Mouse (Mus musculus): ENCODE measurements around the gene Cdh4. TPM values are rescaled to one million over a fixed set of nuclear protein-coding genes. Genes with fewer than 3 reads are reported as not detected.

The Cdh4 gene
- polyA plus RNA-seq, 1 experiment from 2014 or later: 3.0 TPM

DNA sequence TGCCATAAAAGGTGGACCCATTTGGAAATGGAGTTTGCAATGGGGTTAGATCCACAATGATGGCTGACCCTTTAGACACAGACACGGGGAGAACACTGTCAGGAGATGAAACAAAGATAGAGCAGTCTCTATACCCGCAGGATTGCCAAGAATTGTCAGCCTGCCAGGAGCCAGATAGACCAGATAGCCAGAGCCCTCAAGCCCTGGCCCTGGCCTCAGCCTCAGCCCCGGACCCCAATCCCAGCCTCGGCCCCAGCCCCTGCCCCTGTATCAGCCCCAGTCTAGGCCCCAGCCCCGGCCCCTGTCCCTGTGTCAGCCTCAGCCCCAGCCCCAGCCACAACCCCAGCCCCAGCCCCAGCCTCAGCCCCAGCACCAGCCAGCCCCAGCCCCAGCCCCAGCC, 345.6 kb downstream of the Cdh4 start:
- Histone ChIP-seq H3K4me3 (ENCODE audit: low read depth, low read length) (no peak overlapping the region), H3K36me3 (ENCODE audit: control insufficient read depth, insufficient read depth) (no peaks in the 10 kb centered on the region), H3K27ac (ENCODE audit: low read depth, low read length) (no peak overlapping the region), H3K4me1 (replicated peaks; ENCODE audit: control insufficient read depth, insufficient read depth, low read length) (no peaks in the 10 kb centered on the region), H3K9ac (ENCODE audit: low read depth, low read length) (no peak overlapping the region), H3K9me3 (ENCODE audit: control insufficient read depth) (no peaks in the 10 kb centered on the region), H3K27me3 (replicated peaks; ENCODE audit: control insufficient read depth, insufficient read depth, low read length) (no peaks in the 10 kb centered on the region), H3K4me2 (replicated peaks; ENCODE audit: low read depth) (no peak overlapping the region)
- TF ChIP-seq CTCF (IDR thresholded peaks at IDR 0.05; ENCODE audit: low read depth): no peak
- 71% methylated on average over 5 of the region's 5 CpGs for WGBS
- no peak for ATAC-seq

DNA sequence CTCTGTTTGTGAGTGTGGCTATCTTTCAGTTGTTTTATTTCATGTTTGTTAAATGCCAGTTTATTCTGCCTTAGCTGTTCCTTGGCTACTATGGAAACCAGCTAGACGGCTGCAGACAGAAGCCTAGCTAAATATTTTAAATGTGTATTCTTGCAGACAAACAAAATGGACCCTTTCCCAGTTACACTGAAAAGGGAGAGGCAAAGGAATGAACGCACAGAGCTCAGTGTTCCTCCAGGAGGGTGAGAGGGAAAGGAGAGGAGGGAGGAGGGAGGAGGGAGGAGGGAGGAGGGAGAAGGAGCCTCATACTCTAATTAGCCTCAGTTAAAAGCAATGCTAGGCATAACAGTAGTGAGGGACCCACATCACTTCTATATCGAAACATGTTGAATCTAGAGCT, 348.5 kb downstream of the Cdh4 start:
- ATAC-seq: no peak
- no peak for TF ChIP-seq CTCF (IDR thresholded peaks at IDR 0.05; ENCODE audit: low read depth)
- Histone ChIP-seq H3K27me3 (replicated peaks; ENCODE audit: control insufficient read depth, insufficient read depth, low read length) (no peaks in the 10 kb centered on the region), H3K4me2 (replicated peaks; ENCODE audit: low read depth) (no peak overlapping the region), H3K9ac (ENCODE audit: low read depth, low read length) (no peak overlapping the region), H3K4me3 (ENCODE audit: low read depth, low read length) (no peak overlapping the region), H3K9me3 (ENCODE audit: control insufficient read depth) (no peaks in the 10 kb centered on the region), H3K27ac (ENCODE audit: low read depth, low read length) (no peak overlapping the region), H3K36me3 (ENCODE audit: control insufficient read depth, insufficient read depth) (no peaks in the 10 kb centered on the region), H3K4me1 (replicated peaks; ENCODE audit: control insufficient read depth, insufficient read depth, low read length) (no peaks in the 10 kb centered on the region)
- WGBS: 56% methylated on average over 3 of the region's 3 CpGs

DNA sequence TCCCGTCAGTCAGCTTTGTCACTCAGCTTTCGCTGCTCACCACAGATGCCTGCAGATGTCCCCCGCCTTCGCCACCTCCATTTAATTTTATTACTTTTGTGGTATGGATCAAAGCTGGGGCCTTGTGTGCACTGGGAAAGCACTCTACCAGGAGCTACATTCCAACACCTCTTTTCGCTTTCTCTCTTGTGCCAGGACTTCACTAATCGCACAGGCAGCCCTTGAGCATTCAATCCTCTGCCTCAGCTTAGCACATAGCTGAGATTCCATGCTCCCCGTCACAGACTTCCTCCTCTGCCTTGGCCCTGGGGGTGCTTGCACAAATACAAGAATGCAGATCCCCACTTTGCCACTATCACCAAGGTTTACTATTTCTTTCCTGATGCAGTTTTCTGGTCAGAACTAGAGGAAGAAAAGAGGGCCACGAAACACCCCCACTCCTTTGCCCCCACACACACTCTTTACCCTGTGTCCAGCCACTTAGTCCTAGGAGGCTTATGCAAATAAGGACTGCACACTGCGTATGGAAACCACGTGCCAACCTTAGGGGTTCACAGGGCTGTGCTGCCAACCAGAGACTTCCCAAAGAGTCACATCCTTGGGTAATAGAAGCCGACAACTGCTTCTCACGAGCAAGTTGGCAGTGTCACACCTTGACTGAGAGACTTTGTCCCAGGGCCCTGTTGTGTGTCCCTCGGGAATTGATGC, 350.3 kb downstream of the Cdh4 start:
- 55% methylated on average over 13 of the region's 13 CpGs for WGBS
- Histone ChIP-seq H3K4me1 (replicated peaks; ENCODE audit: control insufficient read depth, insufficient read depth, low read length) (no peaks in the 10 kb centered on the region), H3K9ac (ENCODE audit: low read depth, low read length) (no peak overlapping the region), H3K9me3 (ENCODE audit: control insufficient read depth) (no peaks in the 10 kb centered on the region), H3K4me2 (replicated peaks; ENCODE audit: low read depth) (no peak overlapping the region), H3K4me3 (ENCODE audit: low read depth, low read length) (no peak overlapping the region), H3K36me3 (ENCODE audit: control insufficient read depth, insufficient read depth) (no peaks in the 10 kb centered on the region), H3K27me3 (replicated peaks; ENCODE audit: control insufficient read depth, insufficient read depth, low read length) (no peaks in the 10 kb centered on the region), H3K27ac (ENCODE audit: low read depth, low read length) (no peak overlapping the region)
- ATAC-seq: no peak
- TF ChIP-seq CTCF (IDR thresholded peaks at IDR 0.05; ENCODE audit: low read depth): no peak

DNA sequence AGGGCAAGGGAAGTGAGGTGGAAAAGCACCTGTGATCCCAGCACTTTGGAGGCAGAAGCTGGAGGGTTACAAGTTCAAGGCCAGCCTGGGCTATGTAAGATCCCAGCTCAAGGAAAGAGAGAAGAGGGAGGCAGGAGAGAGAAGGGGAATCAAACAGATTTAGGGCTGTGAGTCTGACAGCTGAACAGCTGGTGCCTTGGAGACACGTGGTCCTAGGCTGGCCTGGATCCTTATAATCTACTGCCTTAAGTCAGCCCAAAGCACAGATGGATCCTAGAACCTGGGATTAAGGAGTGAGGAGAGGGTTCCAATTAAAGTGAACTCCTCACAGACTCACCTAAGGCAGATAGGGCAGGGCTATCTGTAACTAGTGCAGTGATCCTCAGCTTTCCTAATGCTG, 352.1 kb downstream of the Cdh4 start:
- H3K27me3 ChIP-seq (replicated peaks; ENCODE audit: control insufficient read depth, insufficient read depth, low read length): no peaks in the 10 kb centered on the region
- no peak overlapping the region for H3K9ac ChIP-seq (ENCODE audit: low read depth, low read length)
- H3K4me1 ChIP-seq (replicated peaks; ENCODE audit: control insufficient read depth, insufficient read depth, low read length): no peaks in the 10 kb centered on the region
- 41% methylated on average over 1 of the region's 1 CpGs for WGBS
- no peak overlapping the region for H3K4me2 ChIP-seq (replicated peaks; ENCODE audit: low read depth)
- no peaks in the 10 kb centered on the region for H3K9me3 ChIP-seq (ENCODE audit: control insufficient read depth)
- H3K4me3 ChIP-seq (ENCODE audit: low read depth, low read length): no peak overlapping the region
- H3K27ac ChIP-seq (ENCODE audit: low read depth, low read length): no peak overlapping the region
- no peak for TF ChIP-seq CTCF (IDR thresholded peaks at IDR 0.05; ENCODE audit: low read depth)
- no peak for ATAC-seq
- H3K36me3 ChIP-seq (ENCODE audit: control insufficient read depth, insufficient read depth): no peaks in the 10 kb centered on the region

DNA sequence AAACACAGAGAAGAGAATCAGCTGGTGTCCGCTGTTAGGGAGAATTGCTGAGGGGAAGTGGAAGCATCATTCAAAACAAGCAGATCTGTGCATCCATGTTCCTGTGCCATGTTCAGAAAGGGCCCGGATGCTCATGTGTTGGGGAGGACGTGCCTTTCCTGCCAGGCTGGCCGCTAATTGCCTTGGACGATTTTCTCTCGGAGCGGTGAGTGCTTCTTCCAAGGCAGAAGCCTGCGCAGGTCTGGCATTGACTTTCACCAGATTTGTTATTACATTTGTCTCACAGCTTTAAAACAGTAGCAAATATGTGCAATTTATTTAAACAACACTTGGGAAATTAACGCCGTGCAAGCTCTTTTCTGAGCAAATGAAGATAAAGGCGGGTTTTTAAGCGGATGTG, 353.2 kb downstream of the Cdh4 start:
- ATAC-seq: no peak
- Histone ChIP-seq H3K4me3 (ENCODE audit: low read depth, low read length) (no peak overlapping the region), H3K4me2 (replicated peaks; ENCODE audit: low read depth) (no peak overlapping the region), H3K27me3 (replicated peaks; ENCODE audit: control insufficient read depth, insufficient read depth, low read length) (no peaks in the 10 kb centered on the region), H3K27ac (ENCODE audit: low read depth, low read length) (no peak overlapping the region), H3K9ac (ENCODE audit: low read depth, low read length) (no peak overlapping the region), H3K4me1 (replicated peaks; ENCODE audit: control insufficient read depth, insufficient read depth, low read length) (no peaks in the 10 kb centered on the region), H3K9me3 (ENCODE audit: control insufficient read depth) (no peaks in the 10 kb centered on the region), H3K36me3 (ENCODE audit: control insufficient read depth, insufficient read depth) (no peaks in the 10 kb centered on the region)
- TF ChIP-seq CTCF (IDR thresholded peaks at IDR 0.05; ENCODE audit: low read depth): no peak
- WGBS: 64% methylated on average over 12 of the region's 12 CpGs

DNA sequence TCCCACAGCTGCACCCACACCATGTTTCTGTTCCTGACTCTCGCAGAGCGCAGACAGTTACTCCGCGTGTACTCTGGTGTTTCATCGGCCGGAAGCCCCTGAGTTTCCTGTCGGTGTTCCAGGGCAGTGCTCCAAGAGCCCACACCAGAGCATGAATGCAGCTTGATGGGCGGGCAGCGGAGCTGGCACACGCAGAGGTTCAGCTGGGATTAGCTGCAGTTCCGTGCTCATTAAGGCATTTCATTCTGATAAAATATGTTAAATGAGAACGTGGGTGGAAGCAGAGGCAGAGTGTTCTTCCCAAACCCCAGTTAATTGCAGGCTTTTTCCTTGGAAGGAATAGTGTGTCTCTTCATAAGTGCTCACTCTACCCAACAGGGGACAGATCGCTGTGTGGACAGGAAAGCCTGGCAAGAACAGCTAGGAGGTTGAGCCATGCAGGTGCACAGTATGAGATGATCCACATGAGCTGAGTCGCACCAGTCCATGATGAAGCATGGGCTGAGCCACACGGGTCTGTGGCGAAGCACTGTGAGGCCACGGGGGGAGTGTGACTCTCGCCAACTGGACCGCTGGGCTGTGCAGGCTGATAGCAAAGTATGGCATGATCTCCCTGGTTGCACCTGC, 357.8 kb downstream of the Cdh4 start:
- no peak for ATAC-seq
- H3K4me1 ChIP-seq (replicated peaks; ENCODE audit: control insufficient read depth, insufficient read depth, low read length): no peaks in the 10 kb centered on the region
- H3K9ac ChIP-seq (ENCODE audit: low read depth, low read length): no peak overlapping the region
- TF ChIP-seq CTCF (IDR thresholded peaks at IDR 0.05; ENCODE audit: low read depth): no peak
- no peak overlapping the region for H3K4me2 ChIP-seq (replicated peaks; ENCODE audit: low read depth)
- no peak overlapping the region for H3K4me3 ChIP-seq (ENCODE audit: low read depth, low read length)
- 82% methylated on average over 19 of the region's 19 CpGs for WGBS
- H3K27ac ChIP-seq (ENCODE audit: low read depth, low read length): no peak overlapping the region
- no peaks in the 10 kb centered on the region for H3K36me3 ChIP-seq (ENCODE audit: control insufficient read depth, insufficient read depth)
- no peaks in the 10 kb centered on the region for H3K27me3 ChIP-seq (replicated peaks; ENCODE audit: control insufficient read depth, insufficient read depth, low read length)
- H3K9me3 ChIP-seq (ENCODE audit: control insufficient read depth): no peaks in the 10 kb centered on the region

All from intestine, postnatal 0 days (tissue).